Mouse (Mus musculus) liver, embryonic 14.5 days (tissue): ENCODE results near the gene Rora.

ENCODE experiments used
- CTCF ChIP-seq: IDR thresholded peaks from 2 replicates; pipeline ENCODE4 v1.5.1; 2016; ENCODE audit warnings: antibody characterized with exemption, low read depth, control low read depth
- EP300 ChIP-seq: IDR thresholded peaks from 2 replicates; pipeline ENCODE4 v1.6.1; 2016; ENCODE audit warnings: antibody characterized with exemption, low read depth

DNA sequence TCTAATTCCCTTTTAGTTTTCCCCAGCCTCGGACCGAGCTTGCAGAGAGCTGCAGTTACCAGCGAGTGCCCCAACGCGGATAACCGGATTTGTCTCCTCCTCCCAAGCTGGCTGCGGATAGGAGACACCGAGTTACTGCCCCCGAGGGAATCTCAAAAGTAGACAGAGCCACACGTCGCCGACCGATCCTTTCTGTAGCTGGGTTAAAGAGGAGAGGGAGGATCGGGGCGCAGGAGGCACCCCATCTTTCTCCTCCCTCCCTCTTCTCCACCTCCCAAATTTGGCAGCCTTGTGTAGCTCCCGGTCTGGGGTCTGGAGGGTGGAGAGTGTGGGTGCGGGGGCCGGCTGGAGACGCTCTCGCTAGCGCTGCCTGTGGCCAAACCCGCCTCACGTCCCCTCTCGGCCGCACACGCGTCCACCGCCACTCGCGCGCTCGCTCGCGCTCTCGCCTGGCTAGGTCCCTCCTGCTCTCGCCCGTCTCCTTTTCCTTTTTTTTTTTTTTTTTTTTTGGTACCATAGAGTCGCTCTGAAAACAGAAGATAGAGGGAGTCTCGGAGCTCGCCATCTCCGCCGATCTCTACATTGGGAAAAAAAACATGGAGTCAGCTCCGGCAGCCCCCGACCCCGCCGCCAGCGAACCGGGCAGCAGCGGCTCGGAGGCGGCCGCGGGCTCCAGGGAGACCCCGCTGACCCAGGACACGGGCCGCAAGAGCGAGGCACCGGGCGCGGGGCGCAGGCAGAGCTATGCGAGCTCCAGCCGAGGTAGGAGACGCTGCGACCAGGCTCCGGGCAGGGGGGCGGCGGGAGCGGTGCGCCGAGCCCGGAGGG is at the start of gene Rora:
- TF ChIP-seq CTCF = no peak
- no peak for TF ChIP-seq EP300
